Mouse (Mus musculus): ENCODE data around the gene Rac2. TPM values are rescaled to one million over a fixed set of nuclear protein-coding genes. Genes with fewer than 3 reads are reported as not detected.

The Rac2 gene
- total RNA-seq, 2 experiments from 2014 or later, result 1.7 to 12.4 TPM

DNA sequence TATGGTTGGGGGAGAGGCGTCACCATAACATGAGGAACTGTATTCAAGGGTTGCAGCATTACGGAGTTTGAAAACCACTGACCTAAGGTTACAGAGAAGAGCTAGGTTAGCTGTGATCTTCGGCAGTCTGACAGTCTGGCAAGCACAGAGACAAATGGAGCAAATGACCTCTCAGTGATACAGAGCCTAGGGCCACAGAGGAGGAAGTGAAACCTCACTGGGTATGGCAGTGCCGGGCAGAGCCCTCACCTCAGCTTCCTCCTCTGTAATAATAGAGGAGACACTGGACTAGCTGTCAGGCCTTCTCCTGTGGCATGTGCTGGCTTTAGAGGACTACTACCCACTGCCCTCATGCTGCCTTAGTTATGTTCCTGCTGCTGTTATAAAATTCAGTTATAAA is 16.3 kb upstream of the Rac2 start:
- no peak for DNase-seq

DNA sequence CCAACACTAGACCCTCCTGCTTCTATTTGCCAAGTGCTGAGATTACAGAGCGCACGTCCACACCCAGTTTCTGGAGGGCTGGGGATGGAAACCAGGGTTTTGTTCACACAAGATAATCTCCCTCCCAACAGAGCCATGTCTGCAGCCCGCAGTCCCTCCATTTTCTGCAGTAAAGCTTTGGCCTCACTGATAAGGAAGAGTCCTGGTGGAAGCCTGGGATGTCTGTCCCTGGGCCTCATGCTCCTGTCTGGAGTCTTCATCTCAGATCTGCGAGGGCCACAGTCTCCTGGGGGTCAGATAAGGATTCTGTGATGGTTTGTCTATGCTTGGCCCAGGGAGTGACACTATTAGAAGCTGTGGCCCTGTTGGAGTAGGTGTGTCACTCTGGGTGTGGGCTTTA is 15.5 kb upstream of the Rac2 start:
- no peak for DNase-seq

DNA sequence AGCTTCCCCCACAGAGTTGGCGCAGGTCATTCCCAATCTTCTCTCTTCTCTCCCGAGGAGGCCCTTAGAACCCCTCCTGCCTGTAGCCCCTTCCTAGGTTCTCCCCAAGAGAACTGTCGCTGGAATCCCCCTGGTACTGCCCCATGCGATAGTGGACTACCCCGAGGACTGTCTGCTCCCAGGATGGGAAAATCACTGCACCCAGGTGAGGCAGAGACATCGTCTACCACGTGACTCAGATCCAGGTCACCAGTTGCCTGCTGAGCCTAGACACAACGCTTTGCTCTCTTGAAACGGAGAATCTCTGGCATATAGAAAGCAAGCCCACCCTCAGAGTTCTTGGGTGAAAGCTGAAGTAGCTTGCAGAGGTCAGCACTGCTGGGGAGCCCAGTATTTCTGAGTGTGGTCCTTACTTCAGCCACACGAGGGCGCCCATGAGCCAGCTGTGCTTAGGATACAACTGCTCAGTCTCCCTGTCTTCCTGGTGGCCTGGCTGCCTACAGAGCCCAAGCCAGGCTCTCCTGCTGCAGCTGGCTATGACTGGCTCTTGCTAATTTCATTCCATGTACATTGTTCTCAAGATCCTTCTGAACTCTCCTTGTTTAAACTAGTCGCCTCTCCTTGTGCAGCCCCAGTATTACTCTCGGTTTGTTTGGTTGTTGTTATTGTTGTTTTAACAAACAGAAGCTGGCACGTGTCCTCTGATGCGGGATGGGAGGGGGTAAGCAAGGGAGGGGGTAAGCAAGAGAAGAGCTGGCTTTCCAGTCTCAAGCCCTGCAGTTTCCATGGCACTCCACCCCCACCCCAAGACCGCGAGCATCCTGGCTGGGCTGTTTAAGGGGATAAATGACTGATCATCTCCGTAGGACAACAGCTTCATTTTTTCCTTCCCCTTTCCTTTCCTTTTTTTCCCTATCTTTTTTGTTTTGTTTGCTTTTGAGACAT is 14.7 kb upstream of the Rac2 start:
- DNase-seq, result peak; percentile 89

DNA sequence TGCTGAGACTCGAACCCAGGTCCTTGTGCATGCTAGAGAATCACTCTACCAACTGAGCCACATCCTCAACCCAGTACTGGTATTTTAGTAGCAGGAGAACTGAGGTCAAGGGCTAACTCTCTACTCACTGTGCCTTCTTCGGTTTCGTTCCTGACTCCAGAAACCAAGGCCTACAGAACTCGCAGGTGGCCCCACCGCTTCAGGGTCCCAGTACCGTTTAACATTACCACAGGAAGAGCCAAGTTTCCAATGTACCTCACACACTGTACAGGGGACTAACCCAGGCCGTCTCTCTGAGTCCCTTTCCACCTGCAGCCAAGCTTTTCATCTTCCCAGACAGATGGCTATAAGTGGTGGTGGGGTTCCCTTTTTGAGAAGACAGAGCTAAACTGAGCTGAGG is 12.8 kb upstream of the Rac2 start:
- no peak for DNase-seq

DNA sequence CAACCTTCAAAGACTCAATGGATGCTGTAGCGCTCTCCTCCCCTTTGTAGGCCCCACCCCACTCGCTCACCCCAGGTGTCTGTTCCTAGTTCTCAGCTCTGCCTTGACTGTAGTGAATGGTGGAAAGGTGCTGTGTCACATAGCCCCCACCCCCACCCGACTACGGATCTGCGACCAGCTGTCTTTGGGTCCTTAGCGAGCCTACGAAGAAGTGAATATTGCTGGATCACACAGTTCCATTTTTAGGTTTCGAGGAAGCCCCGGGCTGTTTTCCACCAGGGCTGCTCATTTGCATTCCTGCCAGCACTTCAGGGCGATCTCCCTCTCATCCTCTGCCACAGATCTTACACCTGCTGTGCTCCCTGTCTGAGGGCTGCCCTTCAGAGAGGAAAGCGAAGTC is 10.8 kb upstream of the Rac2 start:
- DNase-seq, result no peak

DNA sequence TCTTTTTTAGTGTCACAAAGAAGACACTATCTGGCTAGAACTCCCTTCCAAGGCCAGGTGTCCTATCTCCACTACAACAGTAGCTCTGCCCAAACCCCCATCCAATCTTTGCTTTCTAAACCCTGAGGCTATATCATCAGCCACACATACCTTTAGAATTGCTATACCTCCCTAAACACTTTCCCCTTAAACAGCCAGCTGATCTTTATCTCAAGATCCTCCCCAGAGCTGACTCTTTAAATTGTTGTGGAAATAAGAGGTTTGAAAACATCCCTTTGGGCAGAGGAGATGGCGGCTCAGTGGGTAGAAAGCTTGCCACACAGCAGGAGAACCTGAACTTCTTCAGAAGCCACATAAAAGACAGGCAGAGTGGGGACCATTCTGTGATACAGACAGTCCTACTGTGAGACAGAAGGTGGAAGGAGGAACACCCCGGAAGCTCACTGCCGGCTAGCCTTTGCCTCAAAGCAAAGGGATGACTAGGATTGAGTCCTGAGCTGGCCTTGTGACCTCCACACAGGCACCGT is 3.8 kb upstream of the Rac2 start:
- no peak for DNase-seq

DNA sequence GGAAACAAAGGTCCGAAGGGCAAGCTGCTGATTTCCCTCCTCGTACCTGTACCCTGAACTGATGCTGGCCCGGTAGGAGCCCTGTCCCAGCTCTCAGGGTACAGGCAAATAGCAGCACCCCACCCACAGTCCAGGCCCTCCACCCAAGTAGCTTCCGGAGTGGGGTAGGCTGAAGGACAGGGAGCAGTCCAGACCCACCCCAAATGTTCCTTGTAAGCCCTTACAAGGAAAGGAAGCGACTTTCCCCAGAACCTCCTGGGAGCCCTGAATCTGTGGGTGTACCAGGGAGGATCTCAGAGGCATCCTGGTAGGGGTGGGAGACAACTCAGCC is 348 bp downstream of the Rac2 start:
- no peak for DNase-seq

DNA sequence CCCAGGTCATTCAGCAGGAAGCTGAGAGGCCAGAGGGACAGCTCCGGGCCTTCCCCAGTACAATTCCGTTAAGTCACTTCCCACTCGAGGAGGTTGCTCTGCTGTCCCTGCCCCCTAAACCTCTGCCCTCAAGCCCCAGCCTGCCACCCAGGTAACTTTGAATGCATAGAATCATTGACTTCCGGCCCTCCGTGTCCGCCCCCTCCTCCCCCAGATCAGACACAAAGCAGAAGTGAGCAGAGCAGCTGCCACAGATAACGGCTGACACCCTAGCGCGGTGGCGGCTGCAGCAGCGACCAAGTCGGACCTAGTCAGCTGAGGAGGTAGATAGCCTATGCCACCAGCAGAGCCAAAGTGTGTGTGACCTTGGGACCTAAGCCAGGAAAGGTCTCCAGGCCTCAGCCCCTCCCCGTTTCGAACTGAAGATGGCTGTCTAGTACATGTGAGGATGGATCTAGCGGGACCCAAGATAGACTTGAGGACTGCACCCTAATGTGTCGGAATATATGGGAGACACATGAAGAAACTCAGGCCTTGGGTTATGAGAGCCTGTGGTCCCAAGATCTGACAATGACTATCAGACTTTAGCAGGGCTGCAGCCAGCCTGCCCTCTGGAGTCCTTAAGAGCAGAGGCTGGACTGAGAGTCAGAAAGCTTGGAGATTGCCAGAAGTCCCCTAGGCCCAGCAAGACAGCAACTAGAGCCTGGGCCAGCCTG is 871 bp downstream of the Rac2 start:
- DNase-seq, result no peak

DNA sequence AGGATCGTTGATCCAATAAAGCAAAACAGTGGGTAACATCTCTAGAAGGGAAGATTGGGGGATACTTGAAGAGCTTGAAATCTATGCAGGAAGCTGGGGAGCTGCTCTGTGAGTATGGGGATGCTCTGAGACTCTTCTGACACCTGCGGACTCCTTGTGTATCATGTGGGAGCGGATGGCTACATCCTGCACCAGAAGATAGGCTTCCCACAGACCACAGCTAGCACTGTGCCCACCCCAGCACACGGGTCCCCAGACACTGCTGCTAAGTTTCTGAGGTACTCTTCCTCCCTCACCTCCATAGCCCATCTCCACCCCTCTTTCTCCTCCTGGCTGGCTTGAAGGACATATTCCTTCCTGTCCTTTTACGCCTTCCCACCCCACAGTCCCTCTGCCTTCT is 2.4 kb downstream of the Rac2 start:
- no peak for DNase-seq

DNA sequence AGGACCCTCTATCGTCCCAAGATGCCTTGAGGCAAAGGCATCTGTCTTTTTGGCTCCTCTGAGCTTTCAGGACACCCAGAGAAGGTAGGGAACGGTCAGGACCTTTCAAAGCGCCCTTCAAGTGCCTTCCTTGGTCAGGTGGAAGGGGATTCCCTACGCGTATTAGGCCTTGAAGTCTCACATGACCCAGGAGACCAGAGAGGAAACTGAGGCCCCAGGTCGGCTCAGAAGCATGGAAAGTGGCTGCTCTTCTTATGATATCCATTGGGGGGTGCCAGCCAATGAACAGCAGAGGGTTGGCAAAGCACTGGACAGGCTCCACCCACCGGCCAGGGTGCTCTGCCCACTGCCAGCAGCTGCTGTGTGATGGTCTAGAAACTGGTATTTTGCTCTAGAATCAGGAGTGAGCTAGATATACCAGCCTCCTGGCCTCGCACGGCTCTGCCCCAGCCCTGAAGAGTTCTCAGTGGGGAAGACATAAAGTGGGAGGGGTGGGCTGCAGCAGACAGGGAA is 4.9 kb downstream of the Rac2 start:
- DNase-seq, result no peak

DNA sequence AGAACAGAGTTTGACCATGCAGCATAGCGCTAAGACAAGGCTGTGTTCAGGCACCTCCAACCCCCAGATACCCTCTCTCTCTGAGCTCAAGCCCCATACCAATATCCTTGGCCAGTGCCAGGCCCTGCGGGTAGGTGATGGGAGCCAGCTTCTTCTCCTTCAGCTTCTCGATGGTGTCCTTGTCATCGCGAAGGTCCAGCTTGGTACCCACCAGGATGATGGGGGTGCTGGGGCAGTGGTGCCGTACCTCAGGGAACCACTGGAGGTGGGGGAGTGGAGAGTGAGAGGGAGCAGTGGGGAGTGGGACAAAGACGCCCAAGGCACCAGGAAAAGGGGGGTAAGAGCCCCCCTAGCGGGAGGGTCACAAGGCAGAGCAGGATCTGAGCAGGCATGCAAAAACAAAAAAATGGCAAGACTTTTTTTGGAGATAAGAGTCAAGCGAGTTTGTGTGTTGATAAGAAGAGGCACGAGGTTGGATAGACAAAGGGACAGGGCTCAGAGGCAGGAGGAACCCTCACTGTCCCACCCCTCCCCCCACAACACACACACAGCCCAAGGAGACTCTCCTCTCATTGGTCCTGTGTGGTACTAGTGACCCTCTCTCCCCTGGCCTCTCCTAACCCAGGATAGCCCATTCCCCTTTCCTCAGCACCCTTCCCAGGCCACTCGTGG is 7.7 kb downstream of the Rac2 start:
- DNase-seq, result no peak

DNA sequence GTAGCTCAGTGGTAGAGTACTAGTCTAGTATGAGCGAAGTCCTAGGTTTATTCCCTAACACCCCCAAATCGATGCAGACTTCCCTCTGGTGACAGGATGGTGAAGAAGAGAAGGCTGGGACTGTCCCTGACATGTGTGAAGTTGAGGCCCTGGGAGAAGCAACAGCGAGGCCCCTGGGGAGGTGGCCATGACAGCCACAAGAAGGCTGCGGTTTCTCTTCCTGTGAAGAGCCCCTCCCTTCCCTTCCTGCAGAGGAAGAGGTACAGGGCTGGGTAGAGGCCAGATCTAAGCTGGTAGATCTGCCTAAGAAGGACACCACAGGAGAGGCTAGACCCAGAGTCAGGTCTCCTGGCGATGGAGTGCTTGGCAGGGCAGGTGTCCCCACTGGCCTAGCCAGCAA is 8.6 kb downstream of the Rac2 start:
- no peak for DNase-seq

DNA sequence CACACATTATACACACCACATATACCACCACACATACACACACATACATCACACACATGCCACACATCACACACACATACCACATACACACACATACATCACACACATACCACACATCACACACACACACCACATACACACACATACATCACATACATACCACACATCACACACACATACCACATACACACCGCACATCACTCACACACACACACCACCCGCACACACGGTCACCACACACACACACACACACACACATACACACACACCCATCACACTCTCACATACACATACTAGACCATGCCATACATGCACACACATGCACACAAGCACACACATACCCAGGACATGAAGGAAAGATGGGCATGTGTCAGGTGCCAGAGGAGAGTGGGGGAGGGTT is 9.2 kb downstream of the Rac2 start:
- DNase-seq, result no peak

DNA sequence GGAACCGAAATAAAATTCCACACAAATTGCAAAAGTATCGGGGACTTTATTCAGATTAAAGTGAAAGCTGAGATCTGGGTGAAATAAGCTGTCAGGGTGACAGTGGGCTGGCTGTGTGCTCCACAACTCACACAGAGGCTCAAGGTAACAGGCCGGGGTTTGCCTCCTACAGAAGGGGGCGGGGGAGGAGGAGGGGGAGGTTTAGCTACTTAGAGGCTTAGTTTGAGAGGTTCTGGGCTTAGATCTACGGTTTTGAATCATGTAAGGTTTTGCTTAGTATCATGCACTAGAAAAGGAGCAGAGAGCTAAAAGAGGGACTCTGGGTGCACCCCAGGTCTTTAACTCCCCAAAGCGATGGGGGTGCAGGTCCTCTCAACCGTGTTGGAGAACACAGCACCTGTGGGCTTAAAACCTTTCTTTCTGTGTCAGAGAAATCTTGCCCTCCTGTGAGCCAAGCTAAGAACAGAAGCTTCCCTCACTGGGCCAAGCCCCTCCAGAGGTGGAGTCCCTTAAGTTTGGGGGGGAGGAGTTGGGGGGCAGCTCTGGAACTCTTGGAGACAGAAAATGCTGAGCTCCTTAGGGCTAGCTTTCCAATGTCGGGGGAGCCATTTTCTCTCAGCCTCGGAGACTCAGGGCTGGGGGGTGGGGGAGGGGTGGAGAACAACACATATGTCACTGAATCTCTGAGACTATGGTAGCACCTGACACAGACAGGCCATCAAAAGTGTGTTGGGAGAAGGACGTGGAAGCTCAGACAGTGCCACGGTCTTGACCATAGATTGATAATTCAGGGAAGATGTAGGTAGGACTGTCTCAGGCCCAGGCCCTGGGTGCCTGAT is 13.2 kb downstream of the Rac2 start:
- DNase-seq, result no peak

DNA sequence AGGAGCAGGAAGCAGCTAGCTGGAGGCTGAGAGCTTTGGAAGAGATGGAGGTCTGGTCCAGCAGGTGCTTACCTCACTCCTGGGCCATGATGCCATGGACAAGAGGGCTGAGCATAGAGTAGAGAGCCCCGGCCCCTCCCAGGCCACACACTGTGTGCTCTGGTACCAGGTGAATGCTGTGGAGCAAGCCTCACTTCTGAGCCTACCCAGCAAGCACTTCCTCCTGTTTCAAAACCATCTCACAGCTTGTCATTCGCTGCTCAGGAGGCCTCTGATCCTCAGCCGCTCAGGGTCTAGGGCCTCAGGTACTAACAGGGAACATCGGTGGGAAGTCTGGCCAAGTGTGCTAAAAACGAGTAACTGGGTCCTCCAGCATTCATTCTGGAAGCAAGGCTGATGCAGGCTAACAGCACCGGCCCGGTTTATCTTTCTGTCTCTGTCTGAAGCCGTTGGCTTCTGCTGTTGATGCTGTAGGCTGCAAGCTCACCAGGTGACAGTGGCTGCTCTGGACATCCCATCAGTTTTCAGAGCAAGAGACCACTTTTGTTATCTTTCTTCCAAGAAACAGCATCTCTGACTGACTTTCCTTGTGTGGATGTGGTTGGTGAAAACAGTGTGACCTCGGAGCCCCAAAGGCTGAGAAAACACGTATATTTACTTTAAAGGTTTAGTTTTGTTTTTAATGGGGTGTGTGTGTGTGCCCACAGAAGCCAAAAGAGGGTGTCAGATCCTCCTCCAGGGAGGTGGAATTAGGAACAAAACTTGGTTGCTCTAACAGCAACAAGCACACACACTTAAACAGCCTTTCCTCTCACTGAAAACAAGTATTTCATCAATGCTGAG is 14.7 kb downstream of the Rac2 start:
- DNase-seq, result no peak

DNA sequence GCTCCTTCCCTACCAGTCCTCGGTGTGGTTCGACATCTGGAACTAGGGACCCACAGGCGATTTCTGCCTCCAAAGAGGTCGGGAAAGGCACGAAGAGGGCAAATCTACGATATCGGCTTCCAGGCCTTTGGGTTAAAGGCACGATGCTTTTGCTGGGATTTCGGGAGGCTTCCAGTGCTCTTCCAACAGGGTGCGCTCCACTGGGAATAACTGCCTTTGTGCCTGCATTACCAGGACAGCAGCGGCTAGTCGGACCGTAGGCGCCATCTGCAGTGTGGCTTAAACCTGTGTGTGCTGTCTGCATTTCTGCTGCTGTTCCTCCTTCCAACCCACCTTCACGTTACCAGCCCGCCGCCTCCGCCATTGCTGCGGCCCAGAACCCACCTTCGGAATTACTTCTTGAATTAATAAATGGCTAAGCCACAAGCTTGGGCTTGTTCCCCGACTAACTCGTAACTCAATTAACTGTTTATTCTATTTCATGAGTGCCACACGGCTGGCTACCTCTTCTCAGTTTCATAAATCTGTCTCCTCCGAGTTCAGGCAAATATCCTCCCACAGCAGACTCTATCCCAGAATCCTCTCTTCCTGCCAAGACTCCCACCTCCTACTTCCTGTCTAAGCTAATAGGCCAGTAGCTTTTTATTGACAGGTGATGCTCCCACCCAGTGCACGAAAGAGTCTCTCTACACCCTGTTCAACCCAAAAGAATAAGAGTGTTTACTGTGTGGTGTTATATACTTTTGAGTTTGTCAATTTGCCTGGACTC is 17.9 kb downstream of the Rac2 start:
- DNase-seq, result no peak

DNA sequence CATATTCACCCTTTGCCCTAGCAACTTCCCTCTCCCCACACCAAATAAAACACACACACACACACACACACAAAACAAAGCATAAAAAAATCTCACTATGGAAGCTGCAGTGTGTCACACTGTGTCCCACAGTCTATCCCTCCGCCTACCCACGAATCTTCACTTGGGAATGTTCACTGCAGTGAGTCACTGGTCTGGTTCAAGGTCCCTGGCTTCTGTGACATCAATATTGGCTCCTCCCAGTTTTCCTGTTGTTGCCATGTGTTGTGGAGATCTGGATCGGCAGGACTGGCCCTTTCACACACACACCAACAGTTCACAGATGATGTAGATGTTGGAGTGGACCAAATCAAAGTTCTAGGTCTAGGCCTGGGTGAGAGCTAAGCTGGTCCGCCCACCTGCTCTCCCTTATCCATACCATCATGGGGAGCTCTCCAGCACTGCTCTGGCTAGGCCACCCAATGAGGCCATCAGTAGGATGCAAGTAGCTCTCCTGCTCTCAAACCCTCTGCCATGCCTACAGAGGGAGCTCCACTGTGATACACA is 23.3 kb downstream of the Rac2 start:
- DNase-seq, result no peak

DNA sequence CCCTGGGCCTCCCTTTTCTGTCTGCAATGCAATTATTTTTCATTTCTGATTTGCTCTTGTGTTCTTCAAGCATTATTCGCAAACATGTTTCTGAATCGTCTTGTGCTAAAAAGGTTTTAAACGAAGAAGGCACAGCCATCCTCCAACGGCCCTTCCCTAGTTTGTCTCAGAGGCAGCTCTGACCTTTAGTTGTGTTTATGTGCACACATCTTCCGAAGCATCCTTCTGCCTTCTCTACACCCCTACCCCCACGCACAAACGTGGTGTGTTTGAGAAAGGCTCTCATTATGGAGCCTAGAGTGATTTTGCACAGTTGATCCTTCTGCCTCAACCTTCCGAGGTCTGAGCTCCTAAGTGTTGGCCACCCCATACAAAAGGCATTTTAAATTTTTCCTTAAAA is 23.9 kb downstream of the Rac2 start:
- DNase-seq, result no peak

DNA sequence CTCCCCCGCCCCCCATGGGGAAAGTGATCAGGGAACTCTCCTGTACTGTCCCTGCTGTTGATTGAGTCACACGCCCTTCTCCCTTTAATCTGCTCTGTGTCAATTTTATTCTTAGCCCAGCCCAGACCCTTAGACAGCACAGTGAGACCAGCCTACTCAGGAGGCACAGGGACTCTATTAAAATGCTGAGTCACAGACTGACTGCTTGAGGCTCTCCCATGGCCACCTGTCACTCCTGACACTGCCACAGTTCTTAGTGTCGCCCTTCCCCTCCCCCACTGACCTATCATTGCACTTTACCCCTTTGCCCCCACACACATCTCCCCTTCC is 24.3 kb downstream of the Rac2 start:
- no peak for DNase-seq
